Mouse (Mus musculus) ovary, adult 10 weeks (tissue): ENCODE measurements around the gene Smg7. TPM values are rescaled to one million over a fixed set of nuclear protein-coding genes. Genes with fewer than 3 reads are reported as not detected.

Source experiments
- polyA plus RNA-seq: library from polyadenylated mRNA; stranded (reverse); fragments of 350-450 nt; fragmentation: Illumina TruSeq; extraction: RNeasy Lipid Tissue Mini Kit (QIAGEN cat#74804); gene quantifications from one replicate; pipeline ENCODE4 v1.2.3, GENCODE M21; 2014

Smg7 gene
- polyA plus RNA-seq, result 42.2 TPM

GRCm38 (mm10) chr1:152901765-152902664 lies at the start of gene Smg7:
Smg7 (minus strand) TSS chr1:152902646.

GRCm38 (mm10) chr1:152799897-152800296 lies 102.5 kb downstream of the Smg7 start, which contains the start of gene Ncf2:
Ncf2 (plus strand) TSS chr1:152800194.

Other genes with a start within 250 kb of the Smg7 start
- 0.68 TPM for gene Apobec4, start 152.1 kb downstream of the Smg7 start, polyA plus RNA-seq
- 19.3 TPM for gene Rgl1, start 136.3 kb downstream of the Smg7 start, polyA plus RNA-seq
- gene Arpc5, start 136.1 kb downstream of the Smg7 start, polyA plus RNA-seq, result 274 TPM
- 2.3 TPM for gene Ncf2, start 102.5 kb downstream of the Smg7 start, polyA plus RNA-seq
- 1.1 TPM for gene Nmnat2, start 52.3 kb upstream of the Smg7 start, polyA plus RNA-seq